Mouse (Mus musculus): ENCODE measurements around the gene Ppm1a. TPM values are rescaled to one million over a fixed set of nuclear protein-coding genes. Genes with fewer than 3 reads are reported as not detected.

Ppm1a gene
- polyA plus RNA-seq, 1 experiment from 2014 or later = 108 TPM

DNA sequence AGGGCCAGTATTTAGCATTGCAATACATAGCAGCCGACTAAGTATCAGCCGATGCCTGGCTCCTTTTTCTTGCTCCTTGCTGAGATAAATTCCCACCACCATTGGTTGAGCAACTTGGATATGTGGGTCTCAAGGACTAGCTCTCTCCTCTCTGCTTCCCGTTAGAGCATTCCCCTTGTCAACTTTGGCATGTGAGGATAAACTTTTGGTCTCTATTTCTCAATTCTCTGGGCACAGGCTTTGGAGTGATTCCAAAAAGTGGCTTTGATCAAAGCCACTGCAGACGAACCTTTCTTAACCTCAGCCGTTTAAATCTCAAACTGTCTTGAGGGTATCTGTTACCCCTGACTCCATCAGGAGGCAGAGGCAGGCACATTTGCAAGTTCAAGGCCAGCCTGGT, 29.6 kb upstream of the Ppm1a start:
- WGBS = 76% methylated on average over 5 of the region's 5 CpGs
- ATAC-seq (ENCODE audit: low FRiP score, low TSS enrichment) = no peak
- no peaks in the 10 kb centered on the region for H3K36me3 ChIP-seq (ENCODE audit: control insufficient read depth, insufficient read depth, low read length)
- no peak overlapping the region for H3K4me3 ChIP-seq (replicated peaks; ENCODE audit: low read depth, low read length)
- no peak for DNase-seq
- no peaks in the 10 kb centered on the region for H3K4me1 ChIP-seq (ENCODE audit: control insufficient read depth, insufficient read depth, low read length)
- H3K27me3 ChIP-seq (ENCODE audit: control insufficient read depth, insufficient read depth, low read length) = no peaks in the 10 kb centered on the region
- H3K27ac ChIP-seq (replicated peaks; ENCODE audit: low read depth, low read length) = no peak overlapping the region
- H3K9me3 ChIP-seq (ENCODE audit: control insufficient read depth, low read length) = no peaks in the 10 kb centered on the region
- no peak overlapping the region for H3K9ac ChIP-seq (replicated peaks; ENCODE audit: low read length)
- no peak overlapping the region for H3K4me2 ChIP-seq (ENCODE audit: low read length)

DNA sequence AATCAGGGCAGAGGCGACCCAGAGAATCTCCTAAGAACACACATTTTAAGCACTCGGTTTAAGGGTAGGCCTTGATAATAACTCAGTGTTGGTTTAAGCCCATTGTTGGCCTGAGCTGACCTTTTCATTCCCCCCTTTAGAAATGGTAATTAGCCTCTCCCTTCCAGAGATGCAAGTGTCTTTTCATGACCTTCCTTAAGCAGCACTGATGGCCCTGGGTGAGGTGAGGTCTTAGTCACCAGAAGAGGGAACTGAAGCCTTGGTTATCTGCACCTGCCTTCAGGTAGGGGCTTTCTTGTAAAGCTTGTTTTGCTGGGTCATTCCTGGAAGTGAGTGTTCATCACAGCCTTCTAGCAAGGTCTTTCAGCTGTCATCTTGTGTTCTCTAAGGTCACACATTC, 23.1 kb upstream of the Ppm1a start:
- no peak for DNase-seq
- WGBS = 12% methylated on average over 2 of the region's 2 CpGs
- no peak for ATAC-seq (ENCODE audit: low FRiP score, low TSS enrichment)

DNA sequence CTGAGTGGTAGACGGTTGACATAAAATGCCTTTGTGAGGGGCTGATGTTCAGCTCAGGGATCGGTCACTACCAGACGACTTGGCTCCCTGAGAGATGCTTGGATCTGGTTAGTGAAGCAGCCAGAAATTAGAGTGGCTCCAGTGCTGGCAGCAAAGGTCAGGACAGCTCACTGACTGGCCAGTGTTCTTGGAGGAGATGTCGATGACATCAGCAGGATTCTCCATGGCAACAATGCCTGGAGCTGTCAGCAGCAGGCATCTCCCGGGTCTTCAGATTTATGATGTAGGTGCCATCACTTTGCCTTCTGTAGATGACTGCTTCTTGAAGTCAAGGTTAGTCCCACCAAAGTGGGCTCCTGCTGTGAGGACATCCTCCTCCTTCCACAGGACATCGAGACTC, 16.1 kb upstream of the Ppm1a start:
- Histone ChIP-seq H3K9ac (replicated peaks; ENCODE audit: low read length) (no peak overlapping the region), H3K27me3 (ENCODE audit: control insufficient read depth, insufficient read depth, low read length) (no peaks in the 10 kb centered on the region), H3K4me3 (replicated peaks; ENCODE audit: low read depth, low read length) (no peak overlapping the region), H3K4me2 (ENCODE audit: low read length) (no peak overlapping the region), H3K4me1 (ENCODE audit: control insufficient read depth, insufficient read depth, low read length) (no peaks in the 10 kb centered on the region), H3K36me3 (ENCODE audit: control insufficient read depth, insufficient read depth, low read length) (no peaks in the 10 kb centered on the region), H3K27ac (replicated peaks; ENCODE audit: low read depth, low read length) (no peak overlapping the region), H3K9me3 (ENCODE audit: control insufficient read depth, low read length) (no peaks in the 10 kb centered on the region)
- no peak for ATAC-seq (ENCODE audit: low FRiP score, low TSS enrichment)
- WGBS = 79% methylated on average over 6 of the region's 6 CpGs
- no peak for DNase-seq

More for the DNA sequence above, 23.1 kb upstream of the Ppm1a start:
- Histone ChIP-seq H3K4me3 (replicated peaks; ENCODE audit: low read depth, low read length) (no peak overlapping the region), H3K27ac (replicated peaks; ENCODE audit: low read depth, low read length) (no peak overlapping the region), H3K27me3 (ENCODE audit: control insufficient read depth, insufficient read depth, low read length) (no peaks in the 10 kb centered on the region), H3K9ac (replicated peaks; ENCODE audit: low read length) (no peak overlapping the region), H3K4me1 (ENCODE audit: control insufficient read depth, insufficient read depth, low read length) (no peaks in the 10 kb centered on the region), H3K36me3 (ENCODE audit: control insufficient read depth, insufficient read depth, low read length) (no peaks in the 10 kb centered on the region), H3K4me2 (ENCODE audit: low read length) (no peak overlapping the region), H3K9me3 (ENCODE audit: control insufficient read depth, low read length) (no peaks in the 10 kb centered on the region)

DNA sequence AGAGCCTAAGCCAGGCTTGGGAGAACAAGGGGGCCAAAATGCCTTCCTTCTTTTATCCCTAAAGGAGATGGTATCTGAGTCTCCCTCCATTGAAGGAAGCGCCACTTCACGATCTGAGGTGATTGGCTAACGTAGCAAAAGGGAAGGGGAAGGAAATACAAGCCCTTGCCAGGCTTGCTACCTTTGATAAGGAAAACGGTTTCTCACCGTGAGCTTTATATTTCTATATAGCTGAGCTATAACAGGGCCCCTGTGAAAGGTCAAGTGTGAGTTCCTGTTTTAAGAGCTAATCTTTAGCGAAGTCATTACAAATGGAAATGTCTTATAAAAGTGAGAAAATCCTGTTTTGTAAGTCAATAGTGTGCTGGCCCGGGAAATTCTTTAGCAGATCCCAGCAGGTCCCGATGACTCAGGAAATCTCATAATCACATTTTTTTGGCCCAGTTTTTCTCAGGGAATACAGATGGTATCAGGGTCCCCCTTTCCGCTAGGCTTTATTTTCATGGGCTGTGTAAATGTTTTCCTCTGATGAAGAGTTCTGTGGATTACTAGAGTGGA, 12.4 kb upstream of the Ppm1a start:
- no peak overlapping the region for H3K27ac ChIP-seq (replicated peaks; ENCODE audit: low read depth, low read length)
- H3K4me2 ChIP-seq (ENCODE audit: low read length) = no peak overlapping the region
- WGBS = 34% methylated on average over 9 of the region's 9 CpGs
- DNase-seq (no peak), ATAC-seq (ENCODE audit: low FRiP score, low TSS enrichment) (no peak)
- H3K4me1 ChIP-seq (ENCODE audit: control insufficient read depth, insufficient read depth, low read length) = no peaks in the 10 kb centered on the region
- no peak overlapping the region for H3K4me3 ChIP-seq (replicated peaks; ENCODE audit: low read depth, low read length)
- H3K27me3 ChIP-seq (ENCODE audit: control insufficient read depth, insufficient read depth, low read length) = no peaks in the 10 kb centered on the region
- no peaks in the 10 kb centered on the region for H3K9me3 ChIP-seq (ENCODE audit: control insufficient read depth, low read length)
- H3K9ac ChIP-seq (replicated peaks; ENCODE audit: low read length) = no peak overlapping the region
- no peaks in the 10 kb centered on the region for H3K36me3 ChIP-seq (ENCODE audit: control insufficient read depth, insufficient read depth, low read length)

DNA sequence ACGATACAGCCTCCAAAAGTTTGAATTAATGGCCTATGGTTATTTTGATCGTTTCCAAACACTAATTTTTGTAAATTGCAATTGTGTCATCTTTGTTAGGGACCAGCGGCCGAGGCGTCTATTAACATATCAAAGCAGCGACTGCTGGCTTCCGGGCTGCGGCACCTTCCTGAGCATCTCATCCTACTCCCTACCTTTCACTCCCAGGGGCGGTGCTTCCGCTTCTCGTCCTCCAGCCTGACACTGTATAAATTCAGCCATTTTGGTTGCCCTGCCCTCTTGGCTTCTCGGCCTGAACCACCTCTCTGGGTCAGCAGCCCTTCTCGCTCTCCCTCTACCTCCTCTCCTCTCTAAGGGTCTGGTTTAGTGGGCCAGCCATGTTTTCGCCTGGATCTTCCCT, 11.8 kb upstream of the Ppm1a start:
- H3K9me3 ChIP-seq (ENCODE audit: control insufficient read depth, low read length) = no peaks in the 10 kb centered on the region
- DNase-seq (no peak), ATAC-seq (ENCODE audit: low FRiP score, low TSS enrichment) (no peak)
- no peak overlapping the region for H3K27ac ChIP-seq (replicated peaks; ENCODE audit: low read depth, low read length)
- 50% methylated on average over 14 of the region's 14 CpGs for WGBS
- H3K36me3 ChIP-seq (ENCODE audit: control insufficient read depth, insufficient read depth, low read length) = no peaks in the 10 kb centered on the region
- no peaks in the 10 kb centered on the region for H3K4me1 ChIP-seq (ENCODE audit: control insufficient read depth, insufficient read depth, low read length)
- H3K9ac ChIP-seq (replicated peaks; ENCODE audit: low read length) = no peak overlapping the region
- H3K27me3 ChIP-seq (ENCODE audit: control insufficient read depth, insufficient read depth, low read length) = no peaks in the 10 kb centered on the region
- no peak overlapping the region for H3K4me2 ChIP-seq (ENCODE audit: low read length)
- no peak overlapping the region for H3K4me3 ChIP-seq (replicated peaks; ENCODE audit: low read depth, low read length)

DNA sequence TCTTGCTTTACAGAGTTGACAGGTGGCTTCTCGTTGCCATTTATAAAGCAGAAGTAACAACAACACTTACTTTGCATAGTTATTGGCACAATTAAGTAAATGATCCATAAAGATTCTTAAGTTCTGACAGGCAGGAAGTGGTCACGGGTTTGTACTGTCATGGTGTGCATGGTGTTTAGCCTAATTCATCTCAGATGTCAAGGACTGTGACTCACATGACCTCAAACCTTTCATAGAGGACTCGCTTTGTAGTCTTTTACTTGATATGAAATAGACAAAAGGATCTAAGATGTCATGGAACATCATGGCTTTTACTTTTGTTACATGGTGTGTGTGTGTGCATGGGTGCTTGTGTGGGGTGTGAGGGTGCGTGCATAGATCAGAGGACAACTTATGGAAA, 8.9 kb upstream of the Ppm1a start:
- Histone ChIP-seq H3K9ac (replicated peaks; ENCODE audit: low read length) (no peak overlapping the region), H3K27me3 (ENCODE audit: control insufficient read depth, insufficient read depth, low read length) (no peaks in the 10 kb centered on the region), H3K4me2 (ENCODE audit: low read length) (no peak overlapping the region), H3K36me3 (ENCODE audit: control insufficient read depth, insufficient read depth, low read length) (no peaks in the 10 kb centered on the region), H3K4me1 (ENCODE audit: control insufficient read depth, insufficient read depth, low read length) (no peaks in the 10 kb centered on the region), H3K9me3 (ENCODE audit: control insufficient read depth, low read length) (no peaks in the 10 kb centered on the region), H3K4me3 (replicated peaks; ENCODE audit: low read depth, low read length) (no peak overlapping the region), H3K27ac (replicated peaks; ENCODE audit: low read depth, low read length) (no peak overlapping the region)
- no peak for DNase-seq
- WGBS = 89% methylated on average over 4 of the region's 4 CpGs
- no peak for ATAC-seq (ENCODE audit: low FRiP score, low TSS enrichment)

DNA sequence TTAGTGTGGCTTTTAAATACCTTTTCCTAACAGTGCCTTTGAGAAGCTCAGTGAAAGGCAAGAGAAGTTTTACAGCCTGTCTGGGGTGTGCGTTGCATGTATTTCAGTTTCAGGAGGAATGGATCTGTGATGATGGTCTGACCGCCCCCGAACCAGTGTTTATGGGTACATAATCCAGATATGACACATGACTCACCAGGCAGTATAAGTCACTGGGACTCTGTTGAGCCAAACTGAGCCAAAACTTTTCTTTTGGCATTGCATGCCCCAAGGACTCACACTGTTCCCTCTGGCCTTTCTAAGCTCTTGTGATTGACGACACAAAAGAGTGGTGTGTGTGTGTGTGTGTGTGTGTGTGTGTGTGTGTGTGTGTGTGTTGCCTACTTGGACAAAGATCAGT, 8.4 kb upstream of the Ppm1a start:
- ATAC-seq (ENCODE audit: low FRiP score, low TSS enrichment) (no peak), DNase-seq (no peak)
- Histone ChIP-seq H3K27ac (replicated peaks; ENCODE audit: low read depth, low read length) (no peak overlapping the region), H3K4me1 (ENCODE audit: control insufficient read depth, insufficient read depth, low read length) (no peaks in the 10 kb centered on the region), H3K36me3 (ENCODE audit: control insufficient read depth, insufficient read depth, low read length) (no peaks in the 10 kb centered on the region), H3K9me3 (ENCODE audit: control insufficient read depth, low read length) (no peaks in the 10 kb centered on the region), H3K9ac (replicated peaks; ENCODE audit: low read length) (no peak overlapping the region), H3K27me3 (ENCODE audit: control insufficient read depth, insufficient read depth, low read length) (no peaks in the 10 kb centered on the region), H3K4me3 (replicated peaks; ENCODE audit: low read depth, low read length) (no peak overlapping the region), H3K4me2 (ENCODE audit: low read length) (no peak overlapping the region)
- WGBS = 69% methylated on average over 4 of the region's 4 CpGs

DNA sequence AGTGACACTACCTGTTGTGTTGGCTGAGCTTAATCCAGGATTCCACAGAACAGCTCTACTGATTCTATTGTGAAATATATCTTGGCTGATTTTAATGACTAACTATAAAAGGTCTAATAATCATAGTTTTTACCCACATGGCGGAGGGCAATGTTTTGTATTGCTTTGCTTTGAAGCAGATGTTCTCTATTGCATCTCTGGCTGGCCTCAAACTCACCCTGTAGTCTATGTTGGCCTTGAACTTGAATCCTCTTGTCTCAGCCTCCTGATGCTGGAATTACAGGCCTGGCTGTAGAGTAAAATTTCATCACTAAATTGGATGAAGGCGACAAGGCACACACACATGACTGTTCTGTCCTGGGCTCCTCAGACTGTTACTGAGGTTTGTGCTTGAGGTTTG, 7.8 kb upstream of the Ppm1a start:
- no peak overlapping the region for H3K4me3 ChIP-seq (replicated peaks; ENCODE audit: low read depth, low read length)
- no peak overlapping the region for H3K27ac ChIP-seq (replicated peaks; ENCODE audit: low read depth, low read length)
- H3K9ac ChIP-seq (replicated peaks; ENCODE audit: low read length) = no peak overlapping the region
- no peak overlapping the region for H3K4me2 ChIP-seq (ENCODE audit: low read length)
- DNase-seq = no peak
- no peak for ATAC-seq (ENCODE audit: low FRiP score, low TSS enrichment)
- no peaks in the 10 kb centered on the region for H3K27me3 ChIP-seq (ENCODE audit: control insufficient read depth, insufficient read depth, low read length)
- WGBS = 90% methylated on average over 2 of the region's 2 CpGs
- H3K9me3 ChIP-seq (ENCODE audit: control insufficient read depth, low read length) = no peaks in the 10 kb centered on the region
- no peaks in the 10 kb centered on the region for H3K4me1 ChIP-seq (ENCODE audit: control insufficient read depth, insufficient read depth, low read length)
- H3K36me3 ChIP-seq (ENCODE audit: control insufficient read depth, insufficient read depth, low read length) = no peaks in the 10 kb centered on the region

DNA sequence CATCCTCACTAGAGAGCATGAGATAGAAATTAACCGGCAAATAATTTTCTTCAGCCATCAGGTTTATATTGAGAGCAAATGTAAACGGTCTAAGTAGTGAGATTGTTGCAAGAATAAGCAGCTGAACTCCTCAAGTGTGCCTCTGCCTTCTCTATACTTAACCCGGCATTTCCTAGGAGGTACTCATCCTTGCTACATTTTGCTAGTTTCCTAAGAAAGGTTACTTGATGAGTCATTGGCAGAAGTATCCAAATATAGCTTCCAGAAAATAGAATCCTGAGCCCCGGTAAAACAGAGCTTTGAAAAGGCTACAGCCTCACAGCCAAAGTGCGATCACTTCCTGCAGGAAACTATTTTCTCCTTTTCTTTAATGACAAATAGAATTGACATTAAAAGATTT, 7.2 kb upstream of the Ppm1a start:
- no peak for DNase-seq
- Histone ChIP-seq H3K4me2 (ENCODE audit: low read length) (no peak overlapping the region), H3K27ac (replicated peaks; ENCODE audit: low read depth, low read length) (no peak overlapping the region), H3K4me3 (replicated peaks; ENCODE audit: low read depth, low read length) (no peak overlapping the region), H3K9ac (replicated peaks; ENCODE audit: low read length) (no peak overlapping the region), H3K36me3 (ENCODE audit: control insufficient read depth, insufficient read depth, low read length) (no peaks in the 10 kb centered on the region), H3K27me3 (ENCODE audit: control insufficient read depth, insufficient read depth, low read length) (no peaks in the 10 kb centered on the region), H3K9me3 (ENCODE audit: control insufficient read depth, low read length) (no peaks in the 10 kb centered on the region), H3K4me1 (ENCODE audit: control insufficient read depth, insufficient read depth, low read length) (no peaks in the 10 kb centered on the region)
- WGBS = 94% methylated on average over 5 of the region's 5 CpGs
- no peak for ATAC-seq (ENCODE audit: low FRiP score, low TSS enrichment)

All from midbrain, embryonic 14.5 days (tissue).